Mouse (Mus musculus): ENCODE measurements around the gene Gga1.
"Not testable (repeated sequence)": the region's sequence is repeated elsewhere in the genome, so short reads cannot be mapped to it uniquely, and the experiment has no call there.

DNA sequence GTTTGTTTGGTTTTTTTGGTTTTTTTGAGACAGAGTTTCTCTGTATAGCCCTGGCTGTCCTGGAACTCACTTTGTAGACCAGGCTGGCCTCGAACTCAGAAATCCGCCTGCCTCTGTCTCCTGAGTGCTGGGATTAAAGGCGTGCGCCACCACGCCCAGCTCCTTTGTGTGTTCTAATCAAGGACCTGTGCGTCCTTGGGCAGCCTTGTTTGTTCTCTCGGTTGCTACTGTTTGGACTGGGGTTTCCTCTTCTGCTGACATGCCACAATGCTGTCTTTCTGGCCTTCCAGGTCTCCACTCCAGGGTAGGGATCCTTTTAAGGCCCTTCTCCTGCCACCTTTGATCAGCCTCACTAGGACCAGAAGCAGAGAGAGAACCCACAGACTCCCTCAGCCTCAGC lies 30.2 kb upstream of the Gga1 start:
- not testable (repeated sequence) for TF ChIP-seq FLI1 (IDR thresholded peaks at IDR 0.05; ENCODE audit: low read length); GATA1 (IDR thresholded peaks at IDR 0.05; ENCODE audit: borderline replicate concordance, low read length)
